Mouse (Mus musculus): ENCODE measurements around the gene Tigd3. TPM values are rescaled to one million over a fixed set of nuclear protein-coding genes. Genes with fewer than 3 reads are reported as not detected.
A peak's percentile ranks its signal among the peaks of the same experiment; 100 is the strongest.

Gene Tigd3
- polyA plus RNA-seq, 1 experiment from 2014 or later, result 2.6 TPM

GRCm38 (mm10) chr19:5849843-5850527, 44.0 kb downstream of the Tigd3 start:
- Histone ChIP-seq H3K4me3 (ENCODE audit: low read depth, low read length) (0 out of 2 replicates have a peak overlapping the region, but pooled peaks have one; percentile 5), H3K27me3 (ENCODE audit: control insufficient read depth, insufficient read depth, low read length) (no peaks in the 10 kb centered on the region), H3K9ac (ENCODE audit: low read depth, low read length) (peak overlapping the region; percentile 0; the same call in 1 of the 2 replicates)

GRCm38 (mm10) chr19:5848826-5849672, 44.9 kb downstream of the Tigd3 start:
- no peaks in the 10 kb centered on the region for H3K27me3 ChIP-seq (ENCODE audit: control insufficient read depth, insufficient read depth, low read length)
- peaks cover 75% of the 10 kb centered on the region for H3K4me1 ChIP-seq (ENCODE audit: control insufficient read depth, insufficient read depth, low read length)
- peaks cover 6% of the 10 kb centered on the region; the same call in 1 of the 2 replicates for H3K36me3 ChIP-seq (ENCODE audit: control insufficient read depth, insufficient read depth, low read length)
- H3K9me3 ChIP-seq (replicated peaks; ENCODE audit: control insufficient read depth, low read length), result no peaks in the 10 kb centered on the region
- peak overlapping the region; percentile 97 for H3K27ac ChIP-seq (ENCODE audit: low read depth, low read length)
- 32% methylated on average over 13 of the region's 13 CpGs for WGBS (ENCODE audit: insufficient replicate concordance)
- ATAC-seq (replicated peaks; ENCODE audit: insufficient number of reproducible peaks, low FRiP score, low TSS enrichment), result no peak
- 0 out of 2 replicates have a peak overlapping the region, but pooled peaks have one; percentile 8 for H3K4me3 ChIP-seq (ENCODE audit: low read depth, low read length)
- peak overlapping the region; percentile 67 for H3K9ac ChIP-seq (ENCODE audit: low read depth, low read length)
- peak overlapping the region; percentile 63 for H3K4me2 ChIP-seq

More at GRCm38 (mm10) chr19:5849843-5850527, 44.0 kb downstream of the Tigd3 start:
- H3K36me3 ChIP-seq (ENCODE audit: control insufficient read depth, insufficient read depth, low read length), result peaks cover 11% of the 10 kb centered on the region; the same call in 1 of the 2 replicates
- 28% methylated on average over 11 of the region's 11 CpGs for WGBS (ENCODE audit: insufficient replicate concordance)
- no peaks in the 10 kb centered on the region for H3K9me3 ChIP-seq (replicated peaks; ENCODE audit: control insufficient read depth, low read length)
- peak overlapping the region; percentile 29; the same call in 1 of the 2 replicates for H3K4me2 ChIP-seq
- peaks cover 66% of the 10 kb centered on the region for H3K4me1 ChIP-seq (ENCODE audit: control insufficient read depth, insufficient read depth, low read length)
- ATAC-seq (replicated peaks; ENCODE audit: insufficient number of reproducible peaks, low FRiP score, low TSS enrichment), result peak; percentile 12; the same call in 1 of the 2 replicates
- peak overlapping the region; percentile 51 for H3K27ac ChIP-seq (ENCODE audit: low read depth, low read length)

GRCm38 (mm10) chr19:5848032-5848825, 45.7 kb downstream of the Tigd3 start:
- H3K9ac ChIP-seq (ENCODE audit: low read depth, low read length), result peak overlapping the region; percentile 67
- 41% methylated on average over 14 of the region's 14 CpGs for WGBS (ENCODE audit: insufficient replicate concordance)
- H3K27me3 ChIP-seq (ENCODE audit: control insufficient read depth, insufficient read depth, low read length), result no peaks in the 10 kb centered on the region
- H3K27ac ChIP-seq (ENCODE audit: low read depth, low read length), result peak overlapping the region; percentile 97
- H3K9me3 ChIP-seq (replicated peaks; ENCODE audit: control insufficient read depth, low read length), result no peaks in the 10 kb centered on the region
- H3K4me2 ChIP-seq, result peak overlapping the region; percentile 63
- no peak for ATAC-seq (replicated peaks; ENCODE audit: insufficient number of reproducible peaks, low FRiP score, low TSS enrichment)
- H3K36me3 ChIP-seq (ENCODE audit: control insufficient read depth, insufficient read depth, low read length), result peaks cover 6% of the 10 kb centered on the region; the same call in 1 of the 2 replicates
- H3K4me1 ChIP-seq (ENCODE audit: control insufficient read depth, insufficient read depth, low read length), result peaks cover 83% of the 10 kb centered on the region
- H3K4me3 ChIP-seq (ENCODE audit: low read depth, low read length), result 0 out of 2 replicates have a peak overlapping the region, but pooled peaks have one; percentile 8

GRCm38 (mm10) chr19:5847306-5847796, 46.6 kb downstream of the Tigd3 start:
- Histone ChIP-seq H3K27ac (ENCODE audit: low read depth, low read length) (peak overlapping the region; percentile 97), H3K9ac (ENCODE audit: low read depth, low read length) (peak overlapping the region; percentile 67), H3K36me3 (ENCODE audit: control insufficient read depth, insufficient read depth, low read length) (peaks cover under 1% of the 10 kb centered on the region; the same call in 1 of the 2 replicates), H3K27me3 (ENCODE audit: control insufficient read depth, insufficient read depth, low read length) (no peaks in the 10 kb centered on the region), H3K9me3 (replicated peaks; ENCODE audit: control insufficient read depth, low read length) (no peaks in the 10 kb centered on the region), H3K4me2 (peak overlapping the region; percentile 63), H3K4me3 (ENCODE audit: low read depth, low read length) (peak overlapping the region; percentile 16; the same call in 1 of the 2 replicates), H3K4me1 (ENCODE audit: control insufficient read depth, insufficient read depth, low read length) (peaks cover 84% of the 10 kb centered on the region)
- WGBS (ENCODE audit: insufficient replicate concordance), result 65% methylated on average over 4 of the region's 4 CpGs
- no peak for ATAC-seq (replicated peaks; ENCODE audit: insufficient number of reproducible peaks, low FRiP score, low TSS enrichment)

- peak overlapping the region; percentile 63 for H3K4me2 ChIP-seq
- H3K27me3 ChIP-seq (ENCODE audit: control insufficient read depth, insufficient read depth, low read length), result no peaks in the 10 kb centered on the region
- peak overlapping the region; percentile 22 for H3K4me3 ChIP-seq (ENCODE audit: low read depth, low read length)
- no peaks in the 10 kb centered on the region for H3K9me3 ChIP-seq (replicated peaks; ENCODE audit: control insufficient read depth, low read length)
- H3K9ac ChIP-seq (ENCODE audit: low read depth, low read length), result peak overlapping the region; percentile 67
- peak; percentile 71 for ATAC-seq (replicated peaks; ENCODE audit: insufficient number of reproducible peaks, low FRiP score, low TSS enrichment)
- no peaks in the 10 kb centered on the region for H3K36me3 ChIP-seq (ENCODE audit: control insufficient read depth, insufficient read depth, low read length)
- H3K4me1 ChIP-seq (ENCODE audit: control insufficient read depth, insufficient read depth, low read length), result peaks cover 84% of the 10 kb centered on the region
- H3K27ac ChIP-seq (ENCODE audit: low read depth, low read length), result peak overlapping the region; percentile 97
- 7% methylated on average over 16 of the region's 16 CpGs for WGBS (ENCODE audit: insufficient replicate concordance)
These were observed 47.2 kb downstream of the Tigd3 start for GRCm38 (mm10) chr19:5846557-5847305.

GRCm38 (mm10) chr19:5846154-5846553, 47.8 kb downstream of the Tigd3 start:
- peak overlapping the region; percentile 67 for H3K9ac ChIP-seq (ENCODE audit: low read depth, low read length)
- peak overlapping the region; percentile 97 for H3K27ac ChIP-seq (ENCODE audit: low read depth, low read length)
- H3K27me3 ChIP-seq (ENCODE audit: control insufficient read depth, insufficient read depth, low read length), result no peaks in the 10 kb centered on the region
- peaks cover 82% of the 10 kb centered on the region for H3K4me1 ChIP-seq (ENCODE audit: control insufficient read depth, insufficient read depth, low read length)
- ATAC-seq (replicated peaks; ENCODE audit: insufficient number of reproducible peaks, low FRiP score, low TSS enrichment), result peak; percentile 12; the same call in 1 of the 2 replicates
- WGBS (ENCODE audit: insufficient replicate concordance), result under 1% methylated on average over 7 of the region's 7 CpGs
- H3K4me3 ChIP-seq (ENCODE audit: low read depth, low read length), result peak overlapping the region; percentile 22
- H3K4me2 ChIP-seq, result peak overlapping the region; percentile 63
- no peaks in the 10 kb centered on the region for H3K36me3 ChIP-seq (ENCODE audit: control insufficient read depth, insufficient read depth, low read length)
- no peaks in the 10 kb centered on the region for H3K9me3 ChIP-seq (replicated peaks; ENCODE audit: control insufficient read depth, low read length)

- Histone ChIP-seq H3K4me1 (ENCODE audit: control insufficient read depth, insufficient read depth, low read length) (peaks cover 83% of the 10 kb centered on the region), H3K9ac (ENCODE audit: low read depth, low read length) (peak overlapping the region; percentile 73), H3K27me3 (ENCODE audit: control insufficient read depth, insufficient read depth, low read length) (no peaks in the 10 kb centered on the region), H3K9me3 (replicated peaks; ENCODE audit: control insufficient read depth, low read length) (no peaks in the 10 kb centered on the region), H3K4me3 (ENCODE audit: low read depth, low read length) (peak overlapping the region; percentile 40), H3K4me2 (peak overlapping the region; percentile 63), H3K27ac (ENCODE audit: low read depth, low read length) (peak overlapping the region; percentile 97), H3K36me3 (ENCODE audit: control insufficient read depth, insufficient read depth, low read length) (no peaks in the 10 kb centered on the region)
- peak; percentile 57 for ATAC-seq (replicated peaks; ENCODE audit: insufficient number of reproducible peaks, low FRiP score, low TSS enrichment)
- 5% methylated on average over 45 of the region's 45 CpGs for WGBS (ENCODE audit: insufficient replicate concordance)
These were observed 48.4 kb downstream of the Tigd3 start for GRCm38 (mm10) chr19:5845319-5846135.

All from heart, embryonic 11.5 days (tissue).